Mouse (Mus musculus) spleen, embryonic (tissue): ENCODE results near the gene Tbc1d10b.

Source experiments
- CTCF ChIA-PET: fragments of 350-600 bp; sonication (Branson Sonifier 250); formaldehyde crosslinking; loops from one replicate; lab custom pipeline; 2022; lab: Charles Lee

Gene Tbc1d10b

DNA sequence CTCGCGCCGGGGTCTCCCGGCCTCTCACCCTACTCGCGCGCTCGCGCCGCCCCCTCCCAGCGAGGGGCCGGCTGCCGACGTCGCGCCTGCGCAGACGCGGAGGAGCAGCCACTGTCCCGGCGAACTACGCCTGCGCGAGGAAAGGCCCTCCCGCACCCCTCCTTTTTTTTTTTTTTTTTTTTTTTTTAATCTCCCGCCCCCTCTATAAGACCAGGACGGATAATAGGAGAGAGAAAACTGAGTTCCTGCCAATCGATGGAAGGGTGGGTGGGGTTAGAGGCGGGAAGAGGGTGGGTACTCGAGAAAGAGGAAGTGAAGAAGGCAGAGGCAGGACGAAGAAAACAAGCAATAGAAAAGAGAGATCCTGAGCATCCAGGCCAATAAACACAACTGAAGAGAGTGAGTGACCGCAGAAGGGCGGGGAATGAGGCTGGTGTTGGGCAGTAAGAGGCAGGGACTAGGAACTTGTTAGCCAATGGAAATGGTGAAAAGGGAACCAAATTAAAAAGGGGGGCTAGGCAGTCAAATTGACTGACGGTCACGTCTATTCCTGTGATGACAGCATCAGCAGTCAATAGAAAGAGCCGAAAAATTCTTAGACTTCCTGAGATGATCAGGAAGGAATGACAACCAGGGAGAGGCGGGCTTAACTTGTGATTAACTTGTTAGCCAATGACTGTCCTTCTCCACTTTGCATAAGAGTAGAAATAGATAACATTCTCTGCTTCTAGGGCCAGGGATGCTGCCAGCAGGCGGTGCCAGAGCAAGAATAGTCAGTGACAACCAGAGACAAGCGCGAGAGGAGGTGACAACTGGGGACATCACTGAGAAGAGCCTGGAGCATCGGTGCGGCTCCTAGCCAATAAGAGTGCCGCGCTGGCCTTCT is 528 bp upstream of the Tbc1d10b start, which contains the start of gene Mylpf:
TSS of gene Mylpf (plus strand) at position 338 of the 886 bp plus-strand sequence.
- CTCF ChIA-PET, result no interaction called here

DNA sequence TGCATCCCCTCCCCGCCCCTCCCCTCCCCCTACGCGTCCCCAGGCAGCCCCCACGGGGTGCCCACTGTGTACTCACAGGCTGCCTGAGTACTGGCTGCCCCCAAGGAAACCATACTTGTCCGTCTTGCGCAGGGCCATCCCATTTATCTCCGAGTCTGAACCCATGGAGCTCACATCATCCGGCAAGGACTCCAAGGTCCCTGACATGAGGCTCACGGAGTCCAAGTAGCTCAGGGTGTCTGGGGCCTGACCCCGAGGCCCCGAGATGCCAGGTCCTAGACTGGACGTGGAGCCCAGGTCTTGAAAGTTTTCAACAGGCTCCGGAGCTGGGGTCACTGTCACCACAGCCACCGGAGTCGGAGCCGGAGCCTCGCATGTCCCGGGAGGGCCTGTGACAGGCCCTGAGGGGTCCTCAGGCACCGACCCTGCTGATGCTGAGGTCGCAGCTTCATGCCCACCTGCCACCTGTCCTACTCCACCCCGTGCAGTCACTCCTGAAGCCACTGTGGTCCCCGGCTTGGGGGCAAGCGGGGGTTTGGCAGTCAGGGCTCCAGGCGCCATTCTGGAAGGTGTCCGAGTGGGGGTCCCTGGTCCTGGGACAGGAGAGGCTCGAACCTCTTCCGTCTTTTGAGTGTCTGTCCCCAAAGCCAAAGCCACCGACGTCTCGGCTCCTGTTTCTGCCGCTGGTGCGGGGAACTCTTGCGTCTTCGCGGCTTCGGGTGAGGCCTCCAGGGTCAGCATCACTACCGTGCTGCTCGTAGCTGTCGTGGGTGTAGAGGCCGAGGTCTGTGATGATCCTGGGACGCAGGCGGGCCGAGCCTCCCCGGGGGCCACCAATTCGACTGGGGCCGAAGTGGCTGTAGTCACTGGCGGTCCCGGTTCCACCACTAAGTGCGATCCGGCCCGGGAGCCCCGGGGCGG is 634 bp downstream of the Tbc1d10b start:
- CTCF ChIA-PET, result no interaction called here

DNA sequence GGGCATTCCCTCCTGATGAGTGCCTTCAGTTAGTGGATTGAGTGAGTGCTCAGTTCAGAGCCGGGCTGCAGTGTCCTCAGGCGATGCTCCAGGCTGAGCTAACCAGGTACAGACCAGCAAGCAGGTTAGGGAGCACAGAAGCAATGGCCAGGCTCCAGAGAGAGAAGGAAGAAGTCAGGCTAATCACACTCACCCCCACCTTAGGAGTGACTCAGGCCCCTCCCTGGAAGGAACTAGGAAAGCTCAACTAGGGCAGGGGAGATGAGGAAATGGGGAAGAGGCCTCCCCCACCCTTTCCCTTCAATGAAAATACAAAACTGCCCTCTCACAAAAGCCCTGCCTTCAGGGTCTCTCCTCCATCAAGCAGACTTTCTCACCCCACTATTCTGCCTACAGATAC is 1.7 kb downstream of the Tbc1d10b start:
- CTCF ChIA-PET, result no interaction called here

DNA sequence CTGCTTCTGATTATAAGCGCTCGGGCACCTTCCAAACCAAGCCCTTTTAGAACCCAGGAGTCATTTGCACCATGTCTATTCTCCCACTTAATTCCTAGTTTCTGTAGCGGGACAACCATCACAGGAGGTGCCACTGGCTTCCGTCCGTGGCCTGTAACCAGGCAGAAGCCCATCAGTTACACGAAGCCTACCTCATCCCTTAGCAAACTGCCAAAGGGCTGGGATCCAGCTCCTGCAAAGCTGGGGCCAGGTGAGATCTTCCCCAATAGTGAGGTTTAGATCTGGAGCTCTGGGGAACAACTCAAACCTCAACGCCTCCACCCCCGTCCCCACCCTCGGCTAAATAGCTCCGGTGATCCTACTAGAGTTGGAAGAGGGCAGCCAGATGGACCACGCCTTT is 11.8 kb downstream of the Tbc1d10b start:
- CTCF ChIA-PET, result no interaction called here

DNA sequence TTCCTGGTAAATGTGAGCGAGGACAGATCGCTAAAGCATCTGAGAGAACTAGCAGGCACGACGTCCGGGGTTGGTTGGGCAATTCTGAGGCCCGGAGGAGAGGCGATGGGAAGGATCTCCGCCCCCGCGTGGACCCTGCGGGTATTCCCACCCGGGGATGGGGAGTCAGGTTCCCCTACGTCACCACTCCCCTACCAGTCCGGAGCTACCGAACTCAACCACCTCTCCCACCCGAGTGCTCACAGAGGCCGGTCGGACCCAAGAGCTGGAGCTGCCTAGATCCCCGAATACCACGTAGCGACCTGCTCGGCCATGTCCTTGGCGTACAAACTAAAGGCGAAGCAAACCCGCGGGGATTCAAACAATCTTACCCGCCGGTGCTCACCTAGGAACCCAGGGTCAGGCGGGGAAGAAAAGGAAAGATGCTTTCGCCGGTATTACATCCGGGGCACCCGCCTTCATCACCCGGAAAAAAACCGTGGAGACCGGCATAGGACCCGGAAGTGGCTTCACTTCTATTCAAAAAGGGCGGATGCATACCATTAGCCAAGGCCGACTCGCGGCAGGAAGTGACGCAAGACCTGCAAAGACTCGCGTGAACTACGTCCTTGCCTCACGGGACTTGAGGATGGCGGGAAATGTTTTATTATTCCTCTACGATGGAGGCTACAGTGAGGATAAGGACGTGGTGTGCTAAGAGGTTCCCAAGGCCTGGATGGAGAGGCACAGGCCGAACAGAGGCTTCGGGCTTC is 12.5 kb downstream of the Tbc1d10b start, which contains the start of gene Cd2bp2:
TSS of gene Cd2bp2 (minus strand) at position 507 of the 752 bp plus-strand sequence.
- CTCF ChIA-PET, result no interaction called here

DNA sequence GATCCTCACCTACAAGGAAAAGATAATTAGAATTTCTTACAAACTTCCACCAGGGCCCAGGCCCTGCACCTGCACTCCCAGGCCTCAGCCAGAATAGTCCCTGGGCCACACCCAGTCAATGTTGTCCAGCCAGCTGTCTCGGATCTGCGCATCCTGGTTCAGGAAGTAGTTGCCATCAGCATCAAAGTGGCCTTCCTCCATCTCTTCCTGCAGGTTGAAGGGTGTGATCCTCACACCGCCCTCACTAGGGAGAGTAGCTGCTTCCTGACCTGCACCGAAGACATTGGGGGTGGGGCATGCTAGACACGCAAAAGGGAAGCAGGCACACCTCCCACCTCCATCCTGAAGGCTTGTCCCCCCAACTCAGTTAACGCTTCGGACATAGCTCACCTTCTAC is 13.6 kb downstream of the Tbc1d10b start:
- CTCF ChIA-PET, result no interaction called here

DNA sequence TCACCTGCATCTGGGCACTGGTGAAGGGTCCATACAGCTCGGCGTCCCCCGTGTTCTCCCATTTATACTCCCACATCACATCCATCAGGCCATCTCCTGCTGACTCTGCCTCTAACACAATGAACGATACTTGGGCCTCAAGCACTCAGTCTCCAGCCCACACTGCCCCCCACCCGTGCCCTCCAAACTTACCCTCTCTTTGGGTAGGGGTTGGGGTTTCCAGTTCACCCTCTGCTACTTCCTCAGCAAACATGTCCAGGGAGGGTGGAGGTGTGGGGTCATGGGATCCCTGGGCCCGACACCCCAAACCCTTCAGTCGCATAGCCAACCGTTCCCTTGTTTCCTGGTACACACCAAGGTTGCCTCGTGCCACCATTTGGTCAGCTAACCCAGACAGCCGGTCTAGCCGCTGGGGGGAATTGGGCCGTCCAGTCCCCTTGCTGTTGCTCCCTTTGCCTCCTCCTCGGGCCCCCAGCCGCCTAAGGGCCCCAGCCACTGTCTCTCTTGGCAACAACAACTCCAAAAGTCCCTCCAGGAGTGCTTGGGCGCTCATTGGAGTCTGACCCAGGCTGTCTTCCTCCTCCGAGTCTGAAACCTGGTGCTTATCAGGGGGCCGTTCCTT is 14.1 kb downstream of the Tbc1d10b start:
- CTCF ChIA-PET, result no interaction called here

DNA sequence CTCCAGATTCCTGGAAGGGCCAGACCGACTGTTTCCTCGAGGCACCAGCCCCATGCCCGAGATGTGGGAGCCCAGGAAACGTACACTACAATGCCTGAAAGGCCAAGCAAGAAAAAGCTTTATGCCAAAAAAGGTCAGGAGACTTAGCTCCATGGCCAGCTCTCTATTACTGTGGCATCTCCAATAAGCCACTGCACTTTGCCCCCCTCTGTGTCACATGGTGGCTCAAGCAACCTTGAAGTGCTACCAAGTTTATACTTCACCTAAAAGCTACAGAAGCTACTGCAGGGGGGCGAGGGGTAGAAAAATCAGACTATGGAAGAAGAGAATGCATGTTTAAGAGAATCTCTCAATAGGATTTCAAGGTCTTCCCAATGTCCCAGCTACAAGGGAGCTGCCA is 15.3 kb downstream of the Tbc1d10b start:
- CTCF ChIA-PET, result no interaction called here

DNA sequence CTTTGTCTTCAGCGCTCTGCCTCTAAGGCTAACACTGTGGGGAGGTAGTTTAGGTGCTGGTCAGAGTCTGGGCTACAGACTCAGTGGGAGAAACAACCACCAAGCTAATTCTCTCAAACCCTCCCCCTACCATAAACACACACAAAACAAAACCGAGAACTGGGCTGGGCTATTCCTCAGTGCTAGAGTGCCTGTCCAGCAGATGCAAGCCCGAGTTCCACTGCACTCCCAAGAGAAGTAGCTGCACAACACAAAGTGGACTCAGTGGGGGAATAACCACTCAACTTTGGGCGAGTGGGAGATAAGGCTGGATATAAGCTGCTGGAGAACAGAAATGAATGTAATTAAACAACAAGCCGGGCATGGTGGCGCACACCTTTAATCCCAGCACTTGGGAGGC is 17.6 kb downstream of the Tbc1d10b start:
- CTCF ChIA-PET, result interaction anchor here (0.7 kb wide), 1 partner anchor 23 kb away, joined by 3 read pairs; no protein-coding TSS in a partner anchor

DNA sequence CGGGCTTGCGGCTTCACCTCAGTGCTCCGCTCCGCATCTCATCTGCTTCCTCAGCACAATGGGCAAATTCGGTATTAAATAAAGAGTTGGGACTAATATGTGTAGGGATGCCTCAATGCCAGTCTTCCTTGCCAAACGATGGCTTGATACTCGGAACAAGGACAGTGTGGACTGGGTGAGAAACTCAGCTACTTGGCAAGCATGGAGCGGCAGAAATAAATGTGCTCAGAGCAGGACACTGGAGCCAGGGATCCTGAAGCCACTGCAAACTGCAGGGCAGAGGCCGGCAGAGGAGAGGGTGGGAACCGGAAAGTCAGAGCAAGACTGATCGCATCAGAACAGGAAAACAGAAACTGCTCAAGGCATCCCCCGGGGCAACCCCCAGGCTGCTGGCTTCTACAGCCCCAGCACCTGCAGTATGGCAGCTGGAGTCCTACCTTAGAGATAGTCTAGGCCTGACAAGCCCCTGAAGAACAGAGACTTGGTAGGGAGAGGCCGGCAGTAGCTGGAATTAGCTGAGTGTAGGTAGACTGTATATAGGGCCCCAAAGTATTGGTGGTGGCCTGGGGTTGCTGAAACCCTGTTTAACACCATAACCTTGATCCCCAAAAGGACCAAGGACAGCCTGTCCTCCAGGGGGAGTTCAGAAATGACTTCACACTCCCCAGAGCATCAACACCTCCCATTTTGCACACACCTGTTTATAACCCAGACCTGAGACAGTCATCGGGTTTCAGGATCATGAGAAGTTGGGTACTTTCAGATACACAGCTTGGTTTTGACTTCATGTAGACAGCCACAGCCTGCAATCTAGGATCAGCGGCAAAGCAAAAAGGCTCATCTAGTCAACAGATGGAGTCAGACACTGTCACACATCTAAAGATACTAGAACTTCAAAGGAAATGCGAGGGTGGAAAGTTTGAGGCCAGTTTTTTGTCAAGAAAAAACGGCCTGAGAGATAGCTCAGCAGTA is 19.7 kb downstream of the Tbc1d10b start:
- CTCF ChIA-PET, result no interaction called here

DNA sequence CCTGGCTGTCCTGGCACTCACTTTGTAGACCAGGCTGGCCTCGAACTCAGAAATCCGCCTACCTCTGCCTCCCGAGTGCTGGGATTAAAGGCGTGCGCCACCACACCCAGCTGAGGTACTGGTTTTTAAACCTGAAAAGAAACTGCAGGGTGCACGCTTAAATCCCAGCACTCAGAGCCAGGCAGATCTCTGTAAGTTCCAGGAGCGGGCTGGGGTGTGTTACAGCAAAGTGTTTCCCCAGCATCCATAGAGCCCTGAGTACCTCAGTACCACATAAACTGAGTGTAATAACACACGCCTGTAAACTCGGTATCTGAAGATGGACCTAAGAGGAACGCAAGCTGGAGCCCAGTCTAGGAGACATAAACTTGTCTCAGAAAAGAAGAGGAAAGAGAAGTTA is 20.9 kb downstream of the Tbc1d10b start:
- CTCF ChIA-PET, result no interaction called here

DNA sequence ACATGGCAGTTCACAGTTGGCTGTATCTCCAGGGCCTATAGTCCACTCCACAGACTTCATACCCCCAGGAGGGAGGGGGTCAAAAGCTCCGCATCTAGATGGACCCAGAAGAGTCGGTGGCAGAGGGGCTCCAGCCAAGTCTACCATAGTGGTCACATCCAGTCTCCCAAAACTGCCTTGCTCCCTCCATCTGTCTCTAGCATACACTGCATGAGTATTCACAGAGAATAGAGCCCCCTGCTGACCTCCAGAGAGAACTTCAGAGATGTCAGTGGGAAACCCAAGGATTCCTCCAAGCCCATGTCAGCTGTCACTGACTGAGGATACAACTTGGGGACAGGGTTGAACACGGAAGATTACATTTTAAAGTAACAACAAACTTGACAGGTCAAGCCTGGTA is 22.7 kb downstream of the Tbc1d10b start:
- CTCF ChIA-PET, result no interaction called here

DNA sequence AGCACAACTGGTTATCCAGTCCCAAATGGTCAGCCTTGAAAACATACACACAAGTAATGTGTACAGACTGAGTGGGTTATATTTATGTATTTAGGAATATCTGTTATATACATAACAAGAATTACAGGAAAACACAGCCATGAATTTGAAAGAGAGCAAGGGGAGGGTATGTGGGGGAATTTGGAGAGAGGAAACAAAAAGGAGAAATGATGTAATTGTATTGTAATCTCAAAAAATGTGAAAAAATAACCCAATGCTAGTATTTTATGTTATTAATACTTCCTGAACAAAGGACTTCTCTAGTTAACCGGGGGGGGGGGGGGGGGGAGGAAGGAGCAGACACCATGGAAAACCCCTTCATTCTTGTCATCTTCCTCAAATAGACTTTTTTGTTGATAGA is 23.5 kb downstream of the Tbc1d10b start:
- CTCF ChIA-PET, result interaction anchor here (0.7 kb wide), 1 partner anchor 485 kb away, joined by 3 read pairs; no protein-coding TSS in a partner anchor

DNA sequence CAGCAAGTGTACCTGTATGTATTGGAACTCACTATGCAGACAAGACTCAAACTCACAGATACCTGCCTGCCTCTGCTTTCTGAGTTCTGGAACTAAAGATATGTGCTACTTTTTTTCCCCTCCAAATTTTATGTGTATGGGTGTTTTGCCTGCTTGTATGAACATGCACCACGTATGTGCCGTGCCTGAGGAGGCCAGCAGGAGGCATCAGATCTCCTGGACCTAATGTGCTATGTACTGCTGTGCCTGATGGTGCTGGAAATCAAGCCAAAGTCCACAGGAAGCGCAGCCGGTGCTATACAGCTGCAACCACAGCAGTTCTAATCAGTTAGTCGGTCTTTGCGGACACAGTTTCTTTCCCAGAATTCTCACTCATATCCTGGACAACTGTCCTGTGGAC is 24.4 kb downstream of the Tbc1d10b start:
- CTCF ChIA-PET, result interaction anchor here (0.7 kb wide), 1 partner anchor 70 kb away, joined by 4 read pairs; no protein-coding TSS in a partner anchor

DNA sequence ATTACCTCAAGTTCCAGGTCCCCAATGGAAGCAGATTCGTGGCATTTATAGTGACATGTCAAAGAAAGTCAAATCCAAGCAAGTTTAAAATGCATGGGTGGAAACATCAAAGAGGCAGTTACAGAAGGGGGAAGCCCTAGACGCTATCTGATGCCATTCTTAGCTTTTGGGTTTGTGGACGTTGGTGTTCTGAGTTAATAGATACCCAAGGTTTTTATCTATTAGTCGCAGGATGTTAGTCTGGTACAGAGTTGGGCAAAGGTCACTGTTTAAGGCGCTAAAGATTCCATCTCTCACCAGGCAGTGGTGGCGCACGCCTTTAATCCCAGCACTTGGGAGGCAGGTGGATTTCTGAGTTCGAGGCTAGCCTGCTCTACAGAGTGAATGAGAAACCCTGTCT is 24.9 kb downstream of the Tbc1d10b start:
- CTCF ChIA-PET, result no interaction called here

DNA sequence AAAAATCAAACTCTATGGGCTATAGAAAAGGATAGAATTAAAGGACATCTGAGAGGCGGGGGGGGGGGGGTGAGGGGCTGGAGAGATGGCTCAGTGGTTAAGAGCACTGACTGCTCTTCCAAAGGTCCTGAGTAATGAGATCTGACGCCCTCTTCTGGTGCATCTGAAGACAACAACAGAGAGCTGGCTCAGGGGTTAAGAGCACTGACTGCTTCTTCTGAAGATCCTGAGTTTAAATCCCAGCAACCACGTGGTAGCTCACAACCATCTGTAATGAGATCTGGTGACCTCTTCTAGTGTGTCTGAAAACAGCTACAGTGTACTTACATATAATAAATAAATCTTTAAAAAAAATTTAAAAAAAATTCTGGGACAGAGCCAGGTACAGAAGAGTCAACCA is 26.5 kb downstream of the Tbc1d10b start:
- CTCF ChIA-PET, result interaction anchor here (0.6 kb wide), 1 partner anchor 772 kb away, joined by 10 read pairs; no protein-coding TSS in a partner anchor

DNA sequence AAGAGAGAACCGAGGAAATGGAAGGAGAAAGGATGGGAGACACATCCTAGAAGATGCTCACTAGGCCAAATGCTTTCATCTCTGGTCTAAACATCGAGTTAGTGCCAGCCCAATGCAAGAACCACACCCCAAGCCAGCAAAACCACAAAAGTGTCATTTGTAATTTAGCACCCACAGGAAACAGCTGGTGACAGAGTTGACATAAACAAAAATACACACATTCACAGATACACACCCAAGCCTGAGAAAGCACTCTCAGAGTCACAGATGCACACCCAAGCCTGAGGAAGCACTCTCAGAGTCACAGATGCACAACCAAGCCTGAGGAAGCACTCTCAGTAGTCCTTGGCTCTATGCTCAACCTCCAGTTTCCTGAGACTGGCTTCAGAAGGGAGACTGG is 27.5 kb downstream of the Tbc1d10b start:
- CTCF ChIA-PET, result no interaction called here

DNA sequence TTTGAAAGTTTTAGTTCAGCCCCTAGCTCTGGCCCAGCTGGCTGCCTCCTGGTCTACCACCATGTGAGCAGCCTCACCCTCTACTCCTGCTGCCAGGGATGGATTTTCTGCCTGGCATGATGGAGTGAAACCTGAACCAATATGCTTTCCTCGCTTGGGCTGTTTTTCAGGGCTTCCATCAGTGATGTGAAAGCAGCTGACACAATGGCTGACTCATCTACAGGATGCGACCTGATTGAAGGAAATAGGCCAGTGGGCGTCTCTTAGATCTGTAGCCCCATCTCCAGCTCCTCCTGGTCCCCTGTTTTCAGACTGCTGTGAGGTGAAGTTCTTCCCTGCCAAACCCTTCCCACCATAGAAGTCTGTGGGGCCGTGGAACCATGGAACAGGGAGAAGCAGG is 31.3 kb downstream of the Tbc1d10b start:
- CTCF ChIA-PET, result interaction anchor here (0.6 kb wide), 2 partner anchors 36 to 456 kb away, joined by 3 to 7 read pairs; no protein-coding TSS in a partner anchor

DNA sequence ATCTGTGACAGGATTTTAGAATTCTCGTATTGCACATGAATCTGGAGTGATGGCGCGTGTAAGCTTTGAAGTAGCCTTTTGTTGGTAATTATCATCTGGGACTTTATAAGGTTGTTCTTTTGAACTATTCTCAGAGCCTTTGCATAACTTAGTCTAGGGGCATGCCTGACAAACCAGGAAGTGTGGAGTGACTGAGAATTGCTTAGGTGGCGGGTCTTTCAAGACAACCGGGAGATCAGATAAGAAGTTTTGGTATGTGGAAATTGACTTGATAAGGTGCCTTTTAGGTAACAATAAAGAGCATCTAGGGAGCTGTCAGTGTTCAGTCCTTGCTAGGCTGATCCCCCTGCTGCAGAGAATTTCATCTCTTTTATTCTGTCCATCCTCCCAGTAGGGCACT is 41.8 kb downstream of the Tbc1d10b start:
- CTCF ChIA-PET, result no interaction called here
